Mouse (Mus musculus): Measurements from ENCODE around the gene Palm.
A peak's percentile ranks its signal among the peaks of the same experiment; 100 is the strongest.

Palm gene

DNA sequence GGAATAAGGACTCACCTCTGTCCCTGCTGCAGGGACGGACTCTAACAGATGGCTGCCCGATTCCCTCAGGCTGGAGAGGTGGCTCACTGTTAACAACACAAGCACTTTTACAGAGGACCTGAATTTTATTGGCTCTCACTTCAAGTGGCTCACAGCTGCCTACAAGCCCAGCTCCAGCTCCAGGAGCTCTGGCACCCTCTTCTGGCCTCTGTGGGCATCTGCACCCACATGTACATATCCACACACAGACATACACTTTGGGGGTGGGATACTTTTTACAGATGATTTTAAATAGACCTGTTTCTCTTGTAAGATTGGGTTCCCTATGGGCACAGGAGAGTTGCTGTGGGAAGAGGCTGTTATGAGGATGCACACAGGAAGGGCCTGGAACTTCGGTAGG is 21.1 kb upstream of the Palm start:
- no peak for DNase-seq (ENCODE audit: low read depth, low spot score)

GRCm38 (mm10) chr10:79773208-79773607 is 20.2 kb upstream of the Palm start:
- no peak for DNase-seq (ENCODE audit: low read depth, low spot score)

GRCm38 (mm10) chr10:79774486-79775279 is 18.7 kb upstream of the Palm start:
- DNase-seq (ENCODE audit: low read depth, low spot score) = no peak

DNA sequence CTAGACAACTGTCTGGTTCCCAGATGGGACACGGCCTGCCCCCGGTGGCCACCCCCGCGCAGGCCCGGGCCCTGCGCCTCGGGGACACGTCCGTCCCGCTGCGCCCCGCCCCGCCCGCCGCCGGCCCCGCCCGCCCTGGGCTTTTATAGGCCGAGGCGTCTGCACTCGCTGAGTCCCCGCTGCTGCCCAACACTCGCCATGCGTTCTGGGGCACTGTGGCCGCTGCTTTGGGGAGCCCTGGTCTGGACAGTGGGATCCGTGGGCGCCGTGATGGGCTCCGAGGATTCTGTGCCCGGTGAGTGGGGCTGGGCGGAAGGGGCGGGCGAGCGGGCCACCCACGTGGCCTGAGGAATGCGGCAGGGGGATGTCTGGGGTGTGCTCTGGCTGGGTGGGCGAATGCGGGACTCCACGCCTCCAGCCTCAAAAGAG is 16.3 kb upstream of the Palm start, which contains the start of gene Fstl3:
Gene Fstl3, plus strand, starts transcription at position 170 of the 429 bp plus-strand sequence.
- DNase-seq (ENCODE audit: low read depth, low spot score) = no peak

DNA sequence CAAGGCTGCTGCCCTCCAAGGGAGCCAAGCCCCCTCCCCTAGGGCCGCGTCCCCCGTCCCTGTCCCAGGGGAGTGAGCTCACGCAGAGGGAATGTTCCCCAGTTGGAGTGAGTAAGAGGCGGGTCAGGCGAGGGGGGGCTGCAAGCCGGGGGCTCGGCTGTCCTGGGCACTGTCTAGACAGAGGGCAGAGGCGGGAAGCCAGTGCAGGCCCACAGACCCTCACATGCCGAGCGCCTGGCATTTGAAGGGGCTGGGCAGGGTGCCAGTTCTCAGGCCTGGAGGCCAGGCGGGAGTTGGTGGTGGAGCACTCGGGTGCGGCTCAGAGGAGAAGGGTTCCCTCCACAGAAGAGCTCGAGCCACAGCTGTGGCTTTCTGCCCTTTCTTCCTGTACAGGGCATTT is 15.4 kb upstream of the Palm start:
- DNase-seq (ENCODE audit: low read depth, low spot score) = no peak

DNA sequence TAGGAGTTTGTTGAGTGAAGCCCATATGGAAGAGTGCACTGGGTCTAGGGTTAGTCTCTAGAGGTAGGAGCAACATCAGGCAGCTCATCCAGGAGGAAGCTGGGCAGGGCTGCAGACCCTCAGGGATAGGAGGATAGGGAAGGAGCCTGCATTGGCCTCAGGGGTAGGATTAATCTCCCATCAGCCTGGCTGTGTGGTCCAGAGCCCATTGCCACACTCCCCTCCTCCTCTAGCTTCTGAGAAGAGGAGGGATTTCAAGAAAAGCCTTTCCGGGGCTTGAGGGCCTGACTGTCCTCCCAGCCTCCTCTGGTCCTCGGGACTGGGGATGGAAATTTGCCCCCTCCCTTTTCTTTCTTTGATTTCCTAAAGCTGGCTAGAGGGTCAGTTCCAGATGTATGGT is 14.2 kb upstream of the Palm start:
- DNase-seq (ENCODE audit: low read depth, low spot score) = no peak

GRCm38 (mm10) chr10:79779784-79780663 is 13.3 kb upstream of the Palm start:
- DNase-seq (ENCODE audit: low read depth, low spot score) = peak; percentile 90

GRCm38 (mm10) chr10:79780664-79781015 is 12.7 kb upstream of the Palm start:
- peak; percentile 62 for DNase-seq (ENCODE audit: low read depth, low spot score)

DNA sequence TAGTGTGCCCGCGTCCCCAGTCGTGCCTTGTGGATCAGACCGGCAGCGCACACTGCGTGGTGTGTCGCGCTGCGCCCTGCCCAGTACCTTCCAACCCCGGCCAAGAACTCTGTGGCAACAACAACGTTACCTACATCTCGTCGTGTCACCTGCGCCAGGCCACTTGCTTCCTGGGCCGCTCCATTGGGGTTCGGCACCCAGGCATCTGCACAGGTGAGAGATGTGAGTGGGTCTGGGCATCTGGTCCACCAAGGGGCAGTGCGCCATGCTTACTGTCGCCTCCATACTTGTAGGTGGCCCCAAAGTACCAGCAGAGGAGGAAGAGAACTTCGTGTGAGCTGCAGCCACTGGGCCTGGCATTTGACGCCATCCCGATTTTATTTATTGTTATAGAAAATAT is 12.2 kb upstream of the Palm start:
- no peak for DNase-seq (ENCODE audit: low read depth, low spot score)

DNA sequence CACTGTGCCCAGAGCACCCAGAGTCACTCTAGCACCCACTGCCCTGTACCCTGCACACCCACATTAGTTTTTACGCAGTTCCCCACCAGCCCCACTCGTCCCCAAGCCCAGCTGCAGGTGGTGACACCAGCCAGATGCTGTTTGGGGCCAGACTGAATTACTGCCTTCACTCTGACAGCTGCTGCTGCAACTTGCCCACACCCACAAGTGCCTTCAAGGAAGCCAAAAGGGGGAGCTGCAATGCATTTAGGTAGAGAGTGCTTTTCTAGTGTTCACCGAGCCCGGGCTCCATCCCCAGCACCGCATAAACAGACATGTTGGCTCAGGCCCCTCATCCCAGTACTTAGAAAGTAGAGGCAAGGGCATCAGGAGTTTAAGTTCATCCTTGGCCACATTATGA is 11.4 kb upstream of the Palm start:
- no peak for DNase-seq (ENCODE audit: low read depth, low spot score)

DNA sequence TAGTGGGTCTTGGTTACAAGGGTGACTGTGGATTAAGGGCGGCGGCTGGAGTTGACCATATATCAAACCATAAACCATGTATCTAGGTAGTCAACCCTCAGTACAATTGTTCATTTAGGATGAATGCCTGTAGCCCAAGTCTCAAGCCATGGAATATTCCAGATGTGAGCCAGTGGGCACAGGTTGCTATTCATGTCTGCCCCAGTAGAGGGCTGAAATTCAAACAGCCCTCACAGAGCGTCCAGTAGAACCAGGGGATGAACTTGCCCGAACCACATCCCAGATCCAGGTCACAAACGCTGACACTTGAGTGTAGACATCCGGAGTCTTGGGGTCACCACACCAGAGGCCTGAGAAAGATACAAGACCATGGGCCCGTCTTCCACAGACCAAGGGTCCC is 10.3 kb upstream of the Palm start:
- no peak for DNase-seq (ENCODE audit: low read depth, low spot score)

GRCm38 (mm10) chr10:79783920-79784800 is 9.2 kb upstream of the Palm start:
- DNase-seq (ENCODE audit: low read depth, low spot score) = no peak

DNA sequence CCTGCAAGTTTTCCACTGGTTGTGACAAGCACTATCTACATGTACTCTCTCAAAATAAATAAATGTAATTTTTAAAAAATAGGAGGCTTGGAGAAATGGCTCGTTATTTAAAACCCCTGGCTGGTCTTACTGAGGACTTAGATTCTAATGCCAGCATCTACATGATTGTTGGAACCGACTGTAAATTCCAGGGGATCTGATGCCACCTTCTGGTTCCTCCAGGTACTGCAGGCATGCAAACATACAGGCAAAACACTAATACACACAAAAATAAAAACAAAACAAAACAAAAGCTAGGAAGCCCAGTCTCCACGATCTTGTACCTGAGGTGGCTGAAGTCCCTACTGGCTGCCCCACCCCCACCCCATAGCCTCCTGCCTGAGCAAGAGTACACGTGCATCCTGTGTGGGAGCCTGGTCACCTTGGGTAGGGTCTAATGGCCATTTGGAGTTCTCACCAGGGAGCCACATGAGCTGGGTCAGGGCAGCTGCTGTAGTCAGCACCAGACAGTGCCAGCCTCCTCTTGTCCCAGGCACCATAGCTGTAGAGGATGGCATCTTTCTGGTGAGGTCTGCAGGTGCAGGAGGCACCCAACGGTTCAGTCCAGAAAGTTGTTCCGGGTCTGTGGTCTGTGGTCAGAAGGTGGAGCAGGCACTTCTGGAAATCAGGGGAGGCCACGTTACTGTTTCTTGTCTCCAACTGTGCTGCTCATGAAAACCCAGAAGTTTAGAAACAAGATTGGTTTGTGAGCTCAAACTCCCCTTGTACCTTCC is 4.8 kb upstream of the Palm start:
- DNase-seq (ENCODE audit: low read depth, low spot score) = no peak

DNA sequence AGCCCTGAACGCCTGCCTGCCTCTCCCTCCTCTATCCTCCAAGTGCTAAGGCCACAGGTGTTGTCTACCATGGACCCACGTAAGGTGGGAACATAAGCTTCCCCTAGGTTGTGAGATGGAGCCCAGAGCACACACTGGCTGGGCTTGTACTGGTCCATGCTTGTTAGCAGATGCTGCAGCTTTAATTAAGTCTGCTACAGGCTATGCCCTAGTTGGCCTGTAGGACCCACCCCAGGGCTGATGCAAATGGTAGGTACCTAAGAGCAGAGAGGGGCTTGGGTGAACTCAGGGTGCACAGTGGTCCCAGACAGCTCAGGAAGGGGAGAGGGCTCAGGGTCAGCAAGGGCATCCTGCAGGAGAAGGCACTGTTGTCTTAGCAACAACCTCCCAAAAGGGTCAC is 3.8 kb upstream of the Palm start:
- DNase-seq (ENCODE audit: low read depth, low spot score) = no peak

- no peak for DNase-seq (ENCODE audit: low read depth, low spot score)
Observed at GRCm38 (mm10) chr10:79790861-79791260, 2.5 kb upstream of the Palm start, which contains the start of gene Prss57. TSS of gene Prss57 (minus strand) at chr10:79790961.

DNA sequence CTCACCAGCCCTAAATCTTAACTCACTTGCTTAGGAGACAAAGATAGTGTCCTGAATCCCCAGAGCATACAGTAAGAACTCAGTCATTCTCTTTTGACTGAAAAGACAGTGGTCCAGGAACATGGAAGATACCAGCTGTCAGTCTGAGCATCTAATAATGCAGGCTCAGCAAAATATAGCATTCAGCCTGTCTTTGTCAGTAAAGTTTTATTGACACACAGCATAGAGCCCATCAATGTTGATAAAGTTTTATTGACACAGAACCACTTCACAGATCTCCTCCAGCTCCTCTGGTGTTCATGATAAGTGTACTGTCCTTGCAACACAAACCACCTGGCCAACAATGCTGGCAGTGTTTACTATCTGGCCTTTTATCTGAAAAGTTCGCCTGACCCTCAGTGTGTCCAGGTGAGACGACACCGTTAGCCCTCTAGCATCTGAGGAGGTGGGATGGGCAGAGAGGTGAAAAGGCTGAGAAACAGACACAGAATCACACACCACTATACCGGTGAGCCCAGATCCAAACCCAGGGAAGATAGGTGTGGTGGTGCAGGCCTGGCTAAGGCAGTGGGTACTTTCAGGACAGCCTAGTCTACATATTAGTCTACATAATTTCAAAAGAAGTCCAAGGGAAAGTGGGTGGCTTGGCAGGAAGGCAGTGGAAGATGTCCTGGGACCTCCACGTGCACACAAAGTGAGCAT is 882 bp upstream of the Palm start:
- no peak for DNase-seq (ENCODE audit: low read depth, low spot score)

- DNase-seq (ENCODE audit: low read depth, low spot score) = no peak
Observed at GRCm38 (mm10) chr10:79793738-79794490, 542 bp downstream of the Palm start.

DNA sequence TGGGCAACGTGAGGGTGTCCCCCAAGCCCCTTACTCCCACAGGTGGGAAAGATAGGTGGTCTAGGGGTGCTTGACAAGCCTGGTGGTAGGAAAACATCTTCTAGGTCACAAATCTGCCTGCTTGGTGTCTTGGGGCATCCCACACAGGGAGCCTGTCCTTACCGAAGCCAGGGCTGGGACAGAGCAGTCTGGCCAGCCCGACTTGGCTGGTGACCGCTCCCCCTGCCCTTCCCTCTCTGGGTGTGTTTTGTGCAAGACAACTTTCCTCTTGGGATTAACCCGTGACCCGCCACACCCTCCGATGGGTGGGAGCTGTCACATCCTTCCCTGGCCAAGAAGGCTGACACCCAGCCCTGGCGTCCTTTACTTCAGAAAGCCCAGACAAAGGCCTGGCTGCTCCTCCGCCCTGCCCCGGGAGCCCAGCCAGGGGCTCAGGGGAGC is 1.1 kb downstream of the Palm start:
- DNase-seq (ENCODE audit: low read depth, low spot score) = no peak

GRCm38 (mm10) chr10:79795905-79796304 is 2.5 kb downstream of the Palm start:
- no peak for DNase-seq (ENCODE audit: low read depth, low spot score)

DNA sequence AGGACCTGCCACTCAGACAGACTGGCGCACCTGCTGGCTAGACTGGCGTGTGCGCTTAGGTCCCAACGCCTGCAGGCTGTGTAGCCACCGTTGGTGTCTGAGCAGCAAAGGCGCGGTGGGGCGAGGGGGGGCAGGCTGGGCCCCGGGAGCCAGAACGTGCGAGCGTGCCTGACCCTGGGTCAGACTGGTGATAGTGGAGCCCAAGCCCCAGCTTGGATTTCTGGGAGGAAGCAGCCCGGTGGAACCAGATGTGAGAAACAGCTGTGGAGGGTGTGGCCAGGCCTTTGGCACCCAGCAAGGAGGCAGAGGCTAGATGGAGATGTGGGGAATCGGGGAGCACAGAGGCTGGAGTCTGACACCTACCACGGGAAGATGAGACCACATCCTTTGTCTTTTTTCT is 4.0 kb downstream of the Palm start:
- DNase-seq (ENCODE audit: low read depth, low spot score) = no peak

All from brain, embryonic 18.5 days (tissue).